Mouse (Mus musculus): ENCODE data around the gene Cep162.

- no peak for TF ChIP-seq GATA1 (IDR thresholded peaks at IDR 0.05; ENCODE audit: low read length)
- no peak for TF ChIP-seq TAL1 (IDR thresholded peaks at IDR 0.05; ENCODE audit: low read length)
Measured at GRCm38 (mm10) chr9:87198036-87198435, 57.3 kb downstream of the Cep162 start.
